Mouse (Mus musculus): Measurements from ENCODE around the gene Hist1h4d.
"Not testable (repeated sequence)": the region's sequence is repeated elsewhere in the genome, so short reads cannot be mapped to it uniquely, and the experiment has no call there.

The Hist1h4d gene

GRCm38 (mm10) chr13:23573898-23574524 is 7.4 kb upstream of the Hist1h4d start, which contains the start of the genes Hist1h2bf and Hist1h2ad:
Gene Hist1h2bf, minus strand, starts transcription at chr13:23574196.
Gene Hist1h2ad, plus strand, starts transcription at chr13:23574381.
- peak; percentile 68 for DNase-seq

- not testable (repeated sequence) for DNase-seq
Observed at GRCm38 (mm10) chr13:23574546-23575170, 6.7 kb upstream of the Hist1h4d start.

- peak; percentile 17 for DNase-seq
Observed at GRCm38 (mm10) chr13:23575271-23575851, 6.0 kb upstream of the Hist1h4d start, which contains the start of gene Hist1h3d. Gene Hist1h3d, plus strand, starts transcription at chr13:23575763.

GRCm38 (mm10) chr13:23575864-23576313 is 5.5 kb upstream of the Hist1h4d start:
- not testable (repeated sequence) for DNase-seq

- DNase-seq = no peak
Observed at GRCm38 (mm10) chr13:23576351-23576881, 5.0 kb upstream of the Hist1h4d start.

GRCm38 (mm10) chr13:23576906-23577639 is 4.3 kb upstream of the Hist1h4d start:
- DNase-seq = no peak

- DNase-seq = no peak
Observed at GRCm38 (mm10) chr13:23577835-23578234, 3.6 kb upstream of the Hist1h4d start.

- no peak for DNase-seq
Observed at GRCm38 (mm10) chr13:23582219-23583056, 1.0 kb downstream of the Hist1h4d start.

- DNase-seq = no peak
Observed at GRCm38 (mm10) chr13:23583387-23584068, 2.1 kb downstream of the Hist1h4d start.

- no peak for DNase-seq
Observed at GRCm38 (mm10) chr13:23584331-23584730, 2.9 kb downstream of the Hist1h4d start.

GRCm38 (mm10) chr13:23585029-23585441 is 3.6 kb downstream of the Hist1h4d start:
- DNase-seq = peak; percentile 68

GRCm38 (mm10) chr13:23585442-23586098 is 4.2 kb downstream of the Hist1h4d start:
- DNase-seq = peak; percentile 65

- DNase-seq = no peak
Observed at GRCm38 (mm10) chr13:23586099-23586939, 4.9 kb downstream of the Hist1h4d start.

- no peak for DNase-seq
Observed at GRCm38 (mm10) chr13:23586940-23587225, 5.5 kb downstream of the Hist1h4d start.

GRCm38 (mm10) chr13:23591206-23591605 is 9.8 kb downstream of the Hist1h4d start:
- no peak for DNase-seq

- not testable (repeated sequence) for DNase-seq
Observed at GRCm38 (mm10) chr13:23591886-23592285, 10.5 kb downstream of the Hist1h4d start.

GRCm38 (mm10) chr13:23592614-23593013 is 11.2 kb downstream of the Hist1h4d start:
- no peak for DNase-seq

GRCm38 (mm10) chr13:23593051-23593770 is 11.8 kb downstream of the Hist1h4d start:
- no peak for DNase-seq

GRCm38 (mm10) chr13:23595185-23595584 is 13.8 kb downstream of the Hist1h4d start:
- DNase-seq = no peak
